Mouse (Mus musculus): ENCODE results near the gene Shisa5. TPM values are rescaled to one million over a fixed set of nuclear protein-coding genes. Genes with fewer than 3 reads are reported as not detected.

The Shisa5 gene
- polyA plus RNA-seq, 1 experiment from 2014 or later, result 64.6 TPM

GRCm38 (mm10) chr9:109087987-109088386 is 49.6 kb downstream of the Shisa5 start:
- 0 out of 2 replicates have a peak overlapping the region, but pooled peaks have one; percentile 23 for H3K27ac ChIP-seq
- no peak for ATAC-seq (ENCODE audit: low FRiP score)
- H3K36me3 ChIP-seq, result peaks cover 35% of the 10 kb centered on the region
- H3K4me1 ChIP-seq (replicated peaks), result peaks cover 18% of the 10 kb centered on the region
- H3K4me2 ChIP-seq, result no peak overlapping the region
- WGBS, result 17% methylated on average over 5 of the region's 5 CpGs
- no peaks in the 10 kb centered on the region for H3K9me3 ChIP-seq
- 0 out of 2 replicates have a peak overlapping the region, but pooled peaks have one; percentile 2 for H3K9ac ChIP-seq
- no peak overlapping the region for H3K4me3 ChIP-seq
- no peaks in the 10 kb centered on the region for H3K27me3 ChIP-seq

- no peak overlapping the region for H3K9ac ChIP-seq
- no peaks in the 10 kb centered on the region for H3K27me3 ChIP-seq
- no peak overlapping the region for H3K27ac ChIP-seq
- WGBS, result 63% methylated on average over 15 of the region's 15 CpGs
- H3K4me1 ChIP-seq (replicated peaks), result peaks cover 26% of the 10 kb centered on the region
- ATAC-seq (ENCODE audit: low FRiP score), result no peak
- peaks cover 35% of the 10 kb centered on the region for H3K36me3 ChIP-seq
- no peak overlapping the region for H3K4me3 ChIP-seq
- H3K9me3 ChIP-seq, result no peaks in the 10 kb centered on the region
- no peak overlapping the region for H3K4me2 ChIP-seq
Observed at GRCm38 (mm10) chr9:109090446-109090845, 52.1 kb downstream of the Shisa5 start.

- Histone ChIP-seq H3K9me3 (no peaks in the 10 kb centered on the region), H3K4me3 (no peak overlapping the region), H3K27ac (no peak overlapping the region), H3K9ac (no peak overlapping the region), H3K4me1 (replicated peaks) (peaks cover 32% of the 10 kb centered on the region), H3K27me3 (no peaks in the 10 kb centered on the region), H3K4me2 (no peak overlapping the region), H3K36me3 (peaks cover 35% of the 10 kb centered on the region)
- 91% methylated on average over 8 of the region's 8 CpGs for WGBS
- no peak for ATAC-seq (ENCODE audit: low FRiP score)
Observed at GRCm38 (mm10) chr9:109091802-109092201, 53.4 kb downstream of the Shisa5 start.

- Histone ChIP-seq H3K9ac (no peak overlapping the region), H3K27me3 (no peaks in the 10 kb centered on the region), H3K4me1 (replicated peaks) (peaks cover 37% of the 10 kb centered on the region), H3K36me3 (peaks cover 35% of the 10 kb centered on the region), H3K4me3 (no peak overlapping the region), H3K27ac (no peak overlapping the region), H3K9me3 (no peaks in the 10 kb centered on the region), H3K4me2 (no peak overlapping the region)
- WGBS, result 35% methylated on average over 6 of the region's 6 CpGs
- ATAC-seq (ENCODE audit: low FRiP score), result no peak
Observed at GRCm38 (mm10) chr9:109092799-109093198, 54.4 kb downstream of the Shisa5 start.

GRCm38 (mm10) chr9:109093786-109094552 is 55.6 kb downstream of the Shisa5 start:
- Histone ChIP-seq H3K4me2 (peak overlapping the region; percentile 95), H3K4me1 (replicated peaks) (peaks cover 44% of the 10 kb centered on the region), H3K9ac (peak overlapping the region; percentile 97), H3K9me3 (no peaks in the 10 kb centered on the region), H3K27me3 (no peaks in the 10 kb centered on the region), H3K36me3 (peaks cover 34% of the 10 kb centered on the region), H3K27ac (peak overlapping the region; percentile 100), H3K4me3 (peak overlapping the region; percentile 69)
- ATAC-seq (ENCODE audit: low FRiP score), result 0 out of 2 replicates have a peak, but pooled peaks have one; percentile 0
- 13% methylated on average over 11 of the region's 11 CpGs for WGBS

- peak overlapping the region; percentile 95 for H3K4me2 ChIP-seq
- no peaks in the 10 kb centered on the region for H3K27me3 ChIP-seq
- peaks cover 51% of the 10 kb centered on the region for H3K4me1 ChIP-seq (replicated peaks)
- under 1% methylated on average over 21 of the region's 21 CpGs for WGBS
- H3K9ac ChIP-seq, result peak overlapping the region; percentile 97
- peak overlapping the region; percentile 100 for H3K27ac ChIP-seq
- H3K36me3 ChIP-seq, result peaks cover 31% of the 10 kb centered on the region
- H3K4me3 ChIP-seq, result peak overlapping the region; percentile 69
- H3K9me3 ChIP-seq, result no peaks in the 10 kb centered on the region
- ATAC-seq (ENCODE audit: low FRiP score), result peak; percentile 9; the same call in 1 of the 2 replicates
Observed at GRCm38 (mm10) chr9:109094553-109095136, 56.3 kb downstream of the Shisa5 start.

GRCm38 (mm10) chr9:109095137-109095982 is 57.0 kb downstream of the Shisa5 start, which contains the start of gene Plxnb1:
Gene Plxnb1, plus strand, starts transcription at chr9:109095389.
- ATAC-seq (ENCODE audit: low FRiP score), result peak; percentile 67
- peak within 1 kb of the TSS; percentile 100 for H3K27ac ChIP-seq
- peak within 1 kb of the TSS; percentile 69 for H3K4me3 ChIP-seq
- H3K4me2 ChIP-seq, result peak within 1 kb of the TSS; percentile 95
- H3K27me3 ChIP-seq, result no peaks in the 10 kb centered on the region
- H3K36me3 ChIP-seq, result peaks cover 34% of the 10 kb centered on the region
- no peaks in the 10 kb centered on the region for H3K9me3 ChIP-seq
- H3K9ac ChIP-seq, result peak within 1 kb of the TSS; percentile 97
- peaks cover 58% of the 10 kb centered on the region for H3K4me1 ChIP-seq (replicated peaks)
- WGBS, result under 1% methylated on average over 89 of the region's 102 CpGs

GRCm38 (mm10) chr9:109096251-109096661 is 57.9 kb downstream of the Shisa5 start:
- Histone ChIP-seq H3K4me1 (replicated peaks) (peaks cover 64% of the 10 kb centered on the region), H3K27ac (peak overlapping the region; percentile 100), H3K9me3 (no peaks in the 10 kb centered on the region), H3K36me3 (peaks cover 34% of the 10 kb centered on the region), H3K4me3 (peak overlapping the region; percentile 69), H3K9ac (peak overlapping the region; percentile 97), H3K27me3 (no peaks in the 10 kb centered on the region), H3K4me2 (peak overlapping the region; percentile 95)
- no peak for ATAC-seq (ENCODE audit: low FRiP score)
- WGBS, result 7% methylated on average over 9 of the region's 9 CpGs

- H3K9me3 ChIP-seq, result no peaks in the 10 kb centered on the region
- peak overlapping the region; percentile 95 for H3K4me2 ChIP-seq
- no peaks in the 10 kb centered on the region for H3K27me3 ChIP-seq
- H3K27ac ChIP-seq, result peak overlapping the region; percentile 100
- 10% methylated on average over 6 of the region's 6 CpGs for WGBS
- ATAC-seq (ENCODE audit: low FRiP score), result no peak
- peak overlapping the region; percentile 69 for H3K4me3 ChIP-seq
- peaks cover 34% of the 10 kb centered on the region for H3K36me3 ChIP-seq
- peaks cover 64% of the 10 kb centered on the region for H3K4me1 ChIP-seq (replicated peaks)
- peak overlapping the region; percentile 97 for H3K9ac ChIP-seq
Observed at GRCm38 (mm10) chr9:109096856-109097255, 58.5 kb downstream of the Shisa5 start.

- Histone ChIP-seq H3K4me3 (peak overlapping the region; percentile 69), H3K4me2 (peak overlapping the region; percentile 95), H3K9me3 (no peaks in the 10 kb centered on the region), H3K27ac (peak overlapping the region; percentile 100), H3K4me1 (replicated peaks) (peaks cover 67% of the 10 kb centered on the region), H3K36me3 (peaks cover 35% of the 10 kb centered on the region), H3K9ac (peak overlapping the region; percentile 97), H3K27me3 (no peaks in the 10 kb centered on the region)
- WGBS, result 6% methylated on average over 6 of the region's 6 CpGs
- ATAC-seq (ENCODE audit: low FRiP score), result no peak
Observed at GRCm38 (mm10) chr9:109097291-109097690, 58.9 kb downstream of the Shisa5 start.

- ATAC-seq (ENCODE audit: low FRiP score), result no peak
- peaks cover 35% of the 10 kb centered on the region for H3K36me3 ChIP-seq
- peak overlapping the region; percentile 69 for H3K4me3 ChIP-seq
- H3K27ac ChIP-seq, result peak overlapping the region; percentile 100
- H3K27me3 ChIP-seq, result no peaks in the 10 kb centered on the region
- H3K4me2 ChIP-seq, result peak overlapping the region; percentile 95
- no peaks in the 10 kb centered on the region for H3K9me3 ChIP-seq
- H3K9ac ChIP-seq, result peak overlapping the region; percentile 97
- H3K4me1 ChIP-seq (replicated peaks), result peaks cover 67% of the 10 kb centered on the region
- 38% methylated on average over 5 of the region's 5 CpGs for WGBS
Observed at GRCm38 (mm10) chr9:109097831-109098230, 59.5 kb downstream of the Shisa5 start.

- H3K27ac ChIP-seq, result peak overlapping the region; percentile 100
- H3K4me1 ChIP-seq (replicated peaks), result peaks cover 64% of the 10 kb centered on the region
- no peaks in the 10 kb centered on the region for H3K9me3 ChIP-seq
- no peaks in the 10 kb centered on the region for H3K27me3 ChIP-seq
- WGBS, result 82% methylated on average over 8 of the region's 8 CpGs
- ATAC-seq (ENCODE audit: low FRiP score), result no peak
- H3K4me2 ChIP-seq, result peak overlapping the region; percentile 95
- H3K4me3 ChIP-seq, result peak overlapping the region; percentile 69
- peaks cover 41% of the 10 kb centered on the region for H3K36me3 ChIP-seq
- peak overlapping the region; percentile 97 for H3K9ac ChIP-seq
Observed at GRCm38 (mm10) chr9:109098366-109098765, 60.0 kb downstream of the Shisa5 start.

Data from hindbrain, embryonic 13.5 days (tissue).